Mouse (Mus musculus) urinary bladder, postnatal 36 days (tissue): ENCODE data around the gene Mettl23.
"Not testable (repeated sequence)": the region's sequence is repeated elsewhere in the genome, so short reads cannot be mapped to it uniquely, and the experiment has no call there.

ENCODE experiments used
- DNase-seq, 2 experiments: peaks; one replicate each; pipeline ENCODE4 v3.0.0; 2022; ENCODE audit warnings: low spot score in 2 of 2, mixed read lengths in 1 of 2

Mettl23 gene

GRCm38 (mm10) chr11:116882446-116882845, 39.4 kb downstream of the Mettl23 start:
- no peak for DNase-seq

- no peak for DNase-seq
These were observed 41.0 kb downstream of the Mettl23 start for GRCm38 (mm10) chr11:116884061-116884460.

GRCm38 (mm10) chr11:116885275-116886151, 42.4 kb downstream of the Mettl23 start:
- peak; percentile 67 to 79 for DNase-seq

GRCm38 (mm10) chr11:116887136-116887535, 44.1 kb downstream of the Mettl23 start:
- DNase-seq, result no peak

GRCm38 (mm10) chr11:116893532-116894442, 50.7 kb downstream of the Mettl23 start:
- DNase-seq, result no peak

GRCm38 (mm10) chr11:116895402-116895801, 52.3 kb downstream of the Mettl23 start:
- DNase-seq, result no peak

- DNase-seq, result no peak
These were observed 56.2 kb downstream of the Mettl23 start for GRCm38 (mm10) chr11:116899247-116899646.

GRCm38 (mm10) chr11:116902588-116902987, 59.5 kb downstream of the Mettl23 start:
- not testable (repeated sequence) for DNase-seq
